Mouse (Mus musculus): Measurements from ENCODE around the gene Vmn2r47. TPM values are rescaled to one million over a fixed set of nuclear protein-coding genes. Genes with fewer than 3 reads are reported as not detected.

Gene Vmn2r47
- not detected in 2 replicates for polyA plus RNA-seq (2012; rRNA removed; ENCODE audit: low replicate concordance)

GRCm38 (mm10) chr7:9841225-9841624 lies at the start of gene Vmn2r47:
TSS of gene Vmn2r47 (minus strand) at chr7:9841325.

GRCm38 (mm10) chr7:9770471-9770870 lies 70.7 kb downstream of the Vmn2r47 start, which contains the start of gene Vmn2r46:
TSS of gene Vmn2r46 (minus strand) at chr7:9770571.

Other genes with a start within 250 kb of the Vmn2r47 start
- gene Vmn2r46, start 70.8 kb downstream of the Vmn2r47 start, polyA plus RNA-seq (2012; rRNA removed; ENCODE audit: low replicate concordance), result not detected in 2 replicates
- not detected in 2 replicates for gene Vmn2r48, start 112.3 kb upstream of the Vmn2r47 start, polyA plus RNA-seq (2012; rRNA removed; ENCODE audit: low replicate concordance)
- not detected in 2 replicates for gene Vmn2r49, start 150.9 kb upstream of the Vmn2r47 start, polyA plus RNA-seq (2012; rRNA removed; ENCODE audit: low replicate concordance)
- gene Vmn2r50, start 212.0 kb upstream of the Vmn2r47 start, polyA plus RNA-seq (2012; rRNA removed; ENCODE audit: low replicate concordance), result not detected in 2 replicates

All from subcutaneous adipose tissue, adult 2 months (tissue).